Mouse (Mus musculus) cerebellum, adult 18-20 months (tissue): ENCODE data around the gene Dgkh.

Experiments used
- DNase-seq, 2 experiments: peaks; one replicate each; pipeline ENCODE4 v3.0.0; 2021

Dgkh gene

GRCm38 (mm10) chr14:78536281-78537165 lies 196.1 kb downstream of the Dgkh start, which contains the start of gene Akap11:
Akap11 (minus strand) TSS chr14:78536808.
- DNase-seq = peak; percentile 94 to 96

- DNase-seq = no peak
Observed at GRCm38 (mm10) chr14:78535366-78535765, 197.2 kb downstream of the Dgkh start.

- no peak for DNase-seq
Observed at GRCm38 (mm10) chr14:78534651-78535050, 197.9 kb downstream of the Dgkh start.

GRCm38 (mm10) chr14:78533701-78534100 lies 198.9 kb downstream of the Dgkh start:
- no peak for DNase-seq

- no peak for DNase-seq
Observed at GRCm38 (mm10) chr14:78532345-78532744, 200.2 kb downstream of the Dgkh start.

- no peak for DNase-seq
Observed at GRCm38 (mm10) chr14:78530256-78530655, 202.3 kb downstream of the Dgkh start.

- no peak for DNase-seq
Observed at GRCm38 (mm10) chr14:78528461-78529425, 203.8 kb downstream of the Dgkh start.

- DNase-seq = no peak
Observed at GRCm38 (mm10) chr14:78526907-78527306, 205.7 kb downstream of the Dgkh start.

- no peak for DNase-seq
Observed at GRCm38 (mm10) chr14:78526475-78526874, 206.1 kb downstream of the Dgkh start.

- peak in 1 of 2 experiments; percentile 6 for DNase-seq
Observed at GRCm38 (mm10) chr14:78525611-78526457, 206.7 kb downstream of the Dgkh start.

GRCm38 (mm10) chr14:78525059-78525458 lies 207.5 kb downstream of the Dgkh start:
- DNase-seq = no peak

- no peak for DNase-seq
Observed at GRCm38 (mm10) chr14:78510713-78511112, 221.9 kb downstream of the Dgkh start.

- DNase-seq = no peak
Observed at GRCm38 (mm10) chr14:78509791-78510190, 222.8 kb downstream of the Dgkh start.
